Mouse (Mus musculus) left cerebral cortex, adult 9 months (tissue): ENCODE measurements around the gene Nr5a1.

ENCODE experiments used
- DNase-seq, 2 experiments: peaks; one replicate each; pipeline ENCODE4 v3.0.0; 2022; ENCODE audit warnings: low spot score in 2 of 2

Nr5a1 gene

GRCm38 (mm10) chr2:38714324-38714723 is at the start of gene Nr5a1:
Nr5a1 (minus strand) TSS chr2:38714542.
- no peak for DNase-seq

DNA sequence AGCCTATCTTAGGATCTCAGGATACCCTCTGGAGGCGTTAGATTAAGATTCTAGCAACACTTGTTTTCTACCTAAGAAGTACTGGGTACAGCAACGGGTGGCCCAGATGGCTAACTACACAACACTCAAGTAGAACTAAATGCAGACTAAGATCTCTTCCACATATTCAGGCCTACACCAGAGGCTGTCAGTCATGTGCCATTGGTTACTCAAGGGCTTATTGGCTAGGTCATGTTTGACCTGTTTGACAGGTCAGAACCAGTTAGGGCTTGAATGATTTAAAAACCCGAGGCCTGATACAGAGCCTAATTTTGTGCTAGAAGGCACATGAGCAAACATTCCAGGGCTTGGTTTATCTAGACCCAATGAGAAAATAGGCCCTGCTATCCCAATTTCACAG is 25.5 kb upstream of the Nr5a1 start:
- DNase-seq, result no peak

- DNase-seq, result peak; percentile 9 to 84
These were observed 25.1 kb upstream of the Nr5a1 start for GRCm38 (mm10) chr2:38739410-38739809.

GRCm38 (mm10) chr2:38738601-38739301 is 24.4 kb upstream of the Nr5a1 start:
- no peak for DNase-seq

GRCm38 (mm10) chr2:38735740-38736139 is 21.4 kb upstream of the Nr5a1 start:
- DNase-seq, result no peak

DNA sequence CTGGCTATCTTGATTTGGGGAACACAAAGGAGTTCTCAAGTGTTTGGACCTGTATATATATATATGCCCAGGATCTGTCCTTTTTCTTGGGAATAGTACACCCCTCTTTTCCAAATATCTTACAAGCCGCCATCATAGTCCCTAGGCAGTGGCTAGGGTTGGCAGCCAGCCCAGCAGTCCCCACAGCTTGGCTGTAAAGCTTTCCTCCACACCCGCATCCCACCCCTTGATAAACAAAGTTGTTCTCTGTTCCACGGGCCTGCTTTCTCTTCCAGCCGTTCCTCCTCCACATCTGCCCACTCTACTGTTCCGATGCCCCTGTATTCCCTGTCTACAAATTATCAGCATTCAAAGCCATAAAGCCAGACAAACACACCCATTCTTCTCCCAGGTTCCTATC is 20.4 kb upstream of the Nr5a1 start:
- no peak for DNase-seq

- no peak for DNase-seq
These were observed 16.0 kb upstream of the Nr5a1 start for GRCm38 (mm10) chr2:38730331-38730827.

DNA sequence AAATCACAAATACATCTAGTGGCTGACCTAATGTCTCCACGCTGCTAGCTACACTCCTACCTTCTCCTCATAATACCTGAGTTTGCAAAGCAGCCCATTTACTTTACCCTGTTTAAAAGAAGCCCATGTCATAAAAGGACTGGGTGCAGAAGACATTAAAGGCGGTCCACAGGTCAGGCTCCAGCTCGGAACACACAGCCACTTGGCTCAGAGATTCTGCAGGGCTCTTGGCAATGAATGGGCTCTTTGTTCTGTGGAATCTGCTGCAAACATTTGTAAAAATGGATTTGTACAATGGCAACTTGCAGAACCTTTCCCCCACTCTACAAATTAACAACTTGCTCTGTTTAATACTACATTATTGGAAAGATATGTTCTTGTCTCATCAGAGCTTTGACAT is 11.1 kb upstream of the Nr5a1 start:
- no peak for DNase-seq

GRCm38 (mm10) chr2:38723378-38723777 is 9.0 kb upstream of the Nr5a1 start:
- no peak for DNase-seq

DNA sequence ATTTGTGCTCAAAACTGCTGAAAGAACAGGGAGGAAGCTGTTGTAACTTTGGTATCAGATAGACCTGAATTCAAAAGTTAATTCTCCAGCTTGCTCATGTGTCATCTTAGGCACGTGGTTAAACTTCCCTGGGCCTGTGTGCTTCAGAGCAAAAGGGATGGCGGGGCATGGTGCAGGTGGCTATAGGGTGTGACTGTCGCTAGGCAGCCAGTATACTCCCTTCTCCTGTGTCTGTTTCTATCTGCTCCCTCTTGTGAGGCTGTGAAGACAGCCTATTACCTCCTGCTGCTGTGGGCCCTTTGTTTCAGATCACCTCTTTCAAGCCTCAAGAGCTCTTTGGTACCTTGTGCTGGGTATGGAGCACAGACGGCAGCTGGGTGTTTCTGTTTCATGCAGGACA is 7.7 kb upstream of the Nr5a1 start:
- DNase-seq, result no peak

DNA sequence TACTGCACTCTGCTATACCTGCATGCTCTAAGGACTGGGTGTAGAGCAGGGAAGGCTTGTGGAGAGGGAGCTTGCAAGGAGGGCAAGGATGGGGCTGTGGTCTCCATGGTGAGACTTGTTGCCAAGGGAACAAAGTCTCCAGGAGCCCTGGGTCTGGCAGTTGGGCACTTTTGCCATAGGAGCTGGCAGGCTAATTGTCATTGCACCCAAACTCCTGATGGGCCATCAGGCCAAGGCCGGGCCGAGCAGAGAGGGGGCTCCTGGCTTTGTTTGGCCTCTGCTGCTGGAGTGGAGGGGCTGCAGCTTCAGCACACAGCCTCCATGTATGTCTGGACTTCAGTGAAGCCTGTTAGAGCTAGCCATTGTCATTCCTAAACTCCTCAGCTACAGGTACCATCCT is 6.3 kb upstream of the Nr5a1 start:
- DNase-seq, result no peak

- DNase-seq, result no peak
These were observed 5.0 kb upstream of the Nr5a1 start for GRCm38 (mm10) chr2:38719354-38719753.

GRCm38 (mm10) chr2:38718676-38719075 is 4.3 kb upstream of the Nr5a1 start:
- no peak for DNase-seq

DNA sequence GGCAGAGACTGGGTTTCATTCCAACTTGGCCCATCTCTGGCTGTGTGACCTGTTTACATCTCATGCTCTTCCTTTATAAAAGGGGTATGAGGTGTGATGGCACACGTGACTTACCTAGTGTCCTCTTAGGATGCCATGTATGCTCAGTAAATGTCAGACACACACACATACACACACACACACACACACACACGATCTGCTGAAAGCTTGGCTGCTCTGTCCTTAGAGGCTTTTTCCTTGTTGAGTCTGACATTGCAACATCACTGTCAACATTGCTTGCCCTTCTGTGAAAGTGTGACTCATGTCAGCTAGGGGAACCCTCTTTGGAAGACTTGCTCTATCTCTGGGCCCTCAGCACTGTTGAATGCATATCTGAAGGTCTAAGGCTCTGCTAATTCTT is 3.1 kb upstream of the Nr5a1 start:
- no peak for DNase-seq

DNA sequence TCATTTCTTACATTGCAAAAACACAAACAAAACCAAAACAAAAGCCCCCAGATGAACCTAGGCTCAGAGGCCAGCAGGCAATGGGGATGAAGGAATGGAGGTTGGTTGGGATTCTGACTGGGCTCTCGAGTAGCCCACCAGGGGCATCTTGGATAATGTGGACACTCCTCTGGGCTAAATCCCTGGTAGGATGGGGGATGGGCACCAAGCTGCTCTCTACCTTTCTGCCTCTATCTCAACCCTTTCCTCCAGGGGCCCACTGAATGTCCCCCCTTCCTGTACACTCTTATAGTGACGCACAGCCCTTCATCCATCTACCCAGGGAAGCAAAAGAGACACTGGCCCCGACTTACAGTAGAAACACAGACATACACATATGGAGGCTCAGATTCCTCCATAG is 746 bp downstream of the Nr5a1 start:
- no peak for DNase-seq

- DNase-seq, result no peak
These were observed 1.6 kb downstream of the Nr5a1 start for GRCm38 (mm10) chr2:38712769-38713125.

GRCm38 (mm10) chr2:38712076-38712768 is 2.1 kb downstream of the Nr5a1 start:
- no peak for DNase-seq

DNA sequence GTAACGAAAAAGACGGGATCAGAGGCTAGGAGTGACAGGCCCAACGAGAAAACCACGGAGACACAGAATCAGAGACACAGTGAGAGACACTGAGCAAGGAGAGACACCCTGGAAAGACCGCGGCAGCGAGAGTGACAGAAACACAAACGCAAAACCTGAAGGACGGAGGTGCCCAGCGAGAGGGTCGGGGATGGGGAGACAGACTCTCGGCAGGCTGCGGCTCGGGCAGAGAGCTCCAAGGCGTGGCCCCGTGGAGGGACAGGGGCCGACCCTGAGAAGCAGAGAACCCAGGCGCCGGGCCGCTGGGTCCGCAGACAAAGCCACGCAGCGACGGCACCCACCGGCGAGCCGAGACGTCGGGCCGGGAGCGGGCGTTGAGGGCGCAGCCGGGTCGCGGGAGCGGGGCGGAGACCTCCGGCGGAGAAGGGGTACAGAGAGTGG is 2.9 kb downstream of the Nr5a1 start:
- DNase-seq, result no peak

- DNase-seq, result peak in 1 of 2 experiments; percentile 16
These were observed 3.8 kb downstream of the Nr5a1 start for GRCm38 (mm10) chr2:38710304-38711241.

DNA sequence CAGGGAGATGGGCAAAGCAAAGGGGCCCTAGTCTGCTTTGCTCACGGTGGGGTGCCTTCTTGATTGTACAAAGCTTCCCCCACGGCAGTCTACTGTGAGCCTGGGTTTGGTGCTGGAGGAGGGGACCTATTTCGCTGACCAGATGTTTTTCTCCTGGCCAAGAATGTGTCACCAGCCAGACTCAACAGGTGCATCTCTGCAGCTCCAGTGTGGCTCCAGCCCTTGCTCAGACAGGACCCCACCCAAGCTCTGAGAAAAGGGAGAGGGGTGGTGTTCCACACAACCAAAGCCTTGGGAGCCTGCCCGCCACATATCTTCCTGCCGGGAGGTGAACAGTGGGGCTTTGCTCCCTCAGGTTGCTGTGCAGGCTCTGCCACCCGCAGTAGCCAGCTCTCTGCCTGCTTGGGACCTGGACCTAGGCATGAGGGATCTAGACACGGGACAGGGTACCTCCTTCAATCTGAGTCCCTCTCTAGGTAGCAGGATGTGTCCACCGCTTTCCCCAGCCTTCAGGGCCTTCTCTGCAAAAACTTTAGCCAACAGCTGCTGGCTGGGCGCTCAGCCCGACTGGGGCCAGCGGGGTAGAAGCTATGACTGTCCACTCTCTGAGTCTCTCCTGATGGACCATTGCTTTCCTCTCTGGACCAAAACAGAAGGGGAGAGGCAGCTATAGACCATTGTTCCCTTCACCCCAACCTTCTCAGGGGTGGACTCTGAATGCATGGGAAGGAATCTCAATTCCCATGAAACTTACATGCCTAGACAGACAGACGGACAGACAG is 5.2 kb downstream of the Nr5a1 start:
- no peak for DNase-seq

- no peak for DNase-seq
These were observed 7.7 kb downstream of the Nr5a1 start for GRCm38 (mm10) chr2:38706661-38707060.
